Mouse (Mus musculus) liver, embryonic 16.5 days (tissue): ENCODE measurements at regions not wholly inside any gene's neighbourhood (a gene's known extent, or its start where the extent isn't known, plus 50 kb on each side); places are given as distances from the start of the nearest gene placed in this dataset.

Experiments used
- ATAC-seq: fragments of 200-750 bp; cut with Nextera tagmentation; 2 replicates; pipeline ENCODE4 v1.8.0; 2017; ENCODE audit warnings: low read depth, mild to moderate bottlenecking, moderate number of reproducible peaks, moderate library complexity
- H3K27ac ChIP-seq: fragments of 300-500 bp; sonication (generic); 2 replicates; pipeline ENCODE4 v1.5.1; 2014; ENCODE audit warnings: mild to moderate bottlenecking, low read length
- H3K27me3 ChIP-seq: fragments of 300-500 bp; sonication (generic); 2 replicates; pipeline ENCODE4 v1.6.1; 2014; ENCODE audit warnings: low read depth, low read length, mixed read lengths; ENCODE audit not compliant: control insufficient read depth, insufficient read depth
- H3K36me3 ChIP-seq: fragments of 300-500 bp; sonication (generic); 2 replicates; pipeline ENCODE4 v1.6.1; 2014; ENCODE audit warnings: mild to moderate bottlenecking; ENCODE audit not compliant: control insufficient read depth, insufficient read depth
- H3K4me1 ChIP-seq: fragments of 300-500 bp; sonication (generic); 2 replicates; pipeline ENCODE4 v1.6.1; 2014; ENCODE audit warnings: low read depth, low read length, mixed read lengths; ENCODE audit not compliant: control insufficient read depth
- H3K4me2 ChIP-seq: fragments of 300-500 bp; sonication (generic); 2 replicates; pipeline ENCODE4 v1.6.1; 2014; ENCODE audit warnings: low read depth, low read length, mixed read lengths
- H3K4me3 ChIP-seq: fragments of 300-500 bp; sonication (generic); 2 replicates; pipeline ENCODE4 v1.5.1; 2014; ENCODE audit warnings: low read depth, mild to moderate bottlenecking, low read length
- H3K9ac ChIP-seq: fragments of 300-500 bp; sonication (generic); 2 replicates; pipeline ENCODE4 v1.6.1; 2014; ENCODE audit warnings: low read depth, low read length
- H3K9me3 ChIP-seq: fragments of 300-500 bp; sonication (generic); replicated peaks from 2 replicates; pipeline ENCODE4 v1.6.1; 2016; ENCODE audit warnings: low read length; ENCODE audit not compliant: control insufficient read depth
- whole genome bisulfite sequencing: fragments of 180-500 bp; shearing (Covaris S2); extraction: QIAGEN DNeasy Blood & Tissue Kit; methylation state at CpG from one replicate; pipeline ENCODE4 v1.1.7; 2014; ENCODE audit not compliant: insufficient replicate concordance; 5-methylcytosine and 5-hydroxymethylcytosine counted together

DNA sequence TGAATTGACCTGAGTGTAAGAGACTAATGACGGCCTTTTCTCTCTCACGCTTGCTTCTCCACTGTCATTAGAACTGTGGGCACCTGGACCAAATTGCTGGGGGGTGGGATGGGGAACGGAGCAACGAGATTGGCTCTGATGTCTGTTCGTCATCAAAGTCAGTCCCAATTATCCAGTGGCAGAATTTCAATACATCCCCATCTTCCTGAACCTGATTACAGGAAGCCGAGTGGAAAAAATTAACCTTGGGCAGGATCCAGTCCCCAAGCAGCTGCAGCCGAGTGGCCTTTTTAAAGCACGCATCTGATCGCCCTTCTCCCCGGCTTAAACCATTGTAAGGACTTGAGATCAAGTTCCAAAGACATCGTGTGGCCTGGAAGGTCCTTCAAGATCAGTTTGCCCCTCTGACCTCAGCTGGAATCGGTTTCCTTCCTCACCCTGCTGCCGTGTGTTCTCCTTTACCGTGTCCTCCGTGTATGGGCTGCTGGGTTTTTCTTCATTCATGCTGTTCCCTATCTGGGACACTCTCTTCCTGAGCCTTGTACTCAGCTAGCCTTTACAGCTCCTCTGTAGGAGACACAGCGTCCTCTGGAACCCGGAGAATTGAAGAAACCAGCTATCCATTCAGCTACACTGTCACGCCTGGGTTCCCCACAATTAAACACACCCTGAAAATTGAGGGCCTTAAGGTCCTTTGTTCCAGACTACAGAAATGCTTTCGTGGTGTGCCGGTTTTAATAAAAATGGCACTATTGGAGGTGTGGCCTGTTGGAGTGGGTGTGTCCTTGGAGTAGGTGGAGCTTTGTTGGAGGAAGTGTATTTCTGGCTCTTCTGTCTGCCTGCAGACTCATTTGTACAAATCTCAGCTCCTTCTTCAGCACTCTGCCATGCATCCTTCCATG lies 61.9 kb upstream of the Kit start:
- Histone ChIP-seq H3K4me2 (no peak overlapping the region), H3K36me3 (no peaks in the 10 kb centered on the region), H3K4me3 (no peak overlapping the region), H3K4me1 (no peaks in the 10 kb centered on the region), H3K9ac (no peak overlapping the region), H3K27ac (no peak overlapping the region), H3K9me3 (no peaks in the 10 kb centered on the region), H3K27me3 (no peaks in the 10 kb centered on the region)
- ATAC-seq, result no peak
- 73% methylated on average over 20 of the region's 20 CpGs for WGBS

DNA sequence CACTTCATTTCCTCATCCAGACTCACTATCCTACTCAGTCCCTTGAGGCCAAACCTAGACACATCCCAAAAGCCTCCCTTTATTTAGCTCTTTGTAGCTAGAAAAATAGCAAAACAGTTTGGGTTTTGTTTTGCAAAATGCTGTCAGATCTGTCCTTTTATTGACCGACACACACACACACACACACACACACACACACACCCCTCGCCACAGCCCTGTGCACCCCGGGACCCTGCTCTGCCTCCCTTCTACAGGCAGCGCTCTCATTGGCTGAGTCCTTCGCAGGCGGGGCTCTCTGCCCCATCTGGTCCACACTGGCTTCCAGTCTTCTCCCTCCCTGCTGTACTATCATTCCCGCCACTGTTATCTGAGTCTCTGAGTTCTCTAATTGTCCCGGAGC lies 56.5 kb upstream of the Kit start:
- Histone ChIP-seq H3K4me1 (no peaks in the 10 kb centered on the region; the same call in 1 of the 2 replicates), H3K9ac (no peak overlapping the region), H3K4me3 (no peak overlapping the region), H3K27ac (no peak overlapping the region), H3K27me3 (no peaks in the 10 kb centered on the region), H3K4me2 (no peak overlapping the region), H3K9me3 (no peaks in the 10 kb centered on the region), H3K36me3 (no peaks in the 10 kb centered on the region)
- 49% methylated on average over 8 of the region's 8 CpGs for WGBS
- ATAC-seq, result no peak

DNA sequence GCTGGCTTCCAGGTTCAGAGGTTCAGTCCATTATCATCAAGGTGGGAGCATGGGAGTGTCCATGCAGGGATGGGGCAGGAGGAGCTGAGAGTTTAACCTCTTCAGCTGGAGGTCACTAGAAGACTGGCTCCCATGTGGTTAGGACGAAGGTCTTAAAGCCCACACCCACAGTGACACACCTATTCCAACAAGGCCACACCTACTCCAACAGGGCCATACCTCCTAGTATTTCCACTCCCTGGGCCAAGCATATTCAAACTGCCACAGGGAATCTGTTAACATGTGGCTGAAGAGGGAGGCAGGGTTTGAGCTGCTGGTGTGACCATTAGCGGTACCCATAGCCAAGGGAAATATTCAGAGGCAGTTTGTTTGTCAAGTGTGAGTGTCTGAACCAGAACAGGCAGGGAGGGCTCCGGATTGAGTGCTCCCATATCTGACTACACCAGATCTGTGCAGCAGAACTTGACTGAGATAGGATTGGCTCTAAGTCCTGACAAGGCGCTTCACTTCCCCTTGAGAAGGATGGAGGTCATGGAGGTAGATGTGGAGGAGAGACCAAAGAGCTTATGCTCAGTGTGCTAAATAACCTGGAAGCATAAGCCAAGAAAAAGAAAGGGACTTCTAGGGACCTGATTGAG lies 51.6 kb upstream of the Kit start:
- H3K9ac ChIP-seq, result no peak overlapping the region
- H3K27me3 ChIP-seq, result no peaks in the 10 kb centered on the region
- H3K36me3 ChIP-seq, result no peaks in the 10 kb centered on the region
- H3K4me2 ChIP-seq, result no peak overlapping the region
- H3K4me1 ChIP-seq, result no peaks in the 10 kb centered on the region; the same call in 1 of the 2 replicates
- no peak for ATAC-seq
- H3K27ac ChIP-seq, result no peak overlapping the region
- WGBS, result 43% methylated on average over 4 of the region's 4 CpGs
- no peak overlapping the region for H3K4me3 ChIP-seq
- no peaks in the 10 kb centered on the region for H3K9me3 ChIP-seq
